Mouse (Mus musculus): ENCODE data around the gene Pebp1.
"Not testable (repeated sequence)": the region's sequence is repeated elsewhere in the genome, so short reads cannot be mapped to it uniquely, and the experiment has no call there.

Pebp1 gene

GRCm38 (mm10) chr5:117286831-117287822, at the start of gene Pebp1:
Gene Pebp1 (minus strand): TSS chr5:117287625.
- peak; percentile 93 for DNase-seq

- DNase-seq: no peak
Measured at GRCm38 (mm10) chr5:117330457-117330856, 43.0 kb upstream of the Pebp1 start.

GRCm38 (mm10) chr5:117326408-117326807, 39.0 kb upstream of the Pebp1 start:
- no peak for DNase-seq

GRCm38 (mm10) chr5:117323751-117324150, 36.3 kb upstream of the Pebp1 start:
- no peak for DNase-seq

GRCm38 (mm10) chr5:117318741-117319629, 31.6 kb upstream of the Pebp1 start, which contains the start of gene Vsig10:
Gene Vsig10 (plus strand): TSS chr5:117319083.
- peak; percentile 37 for DNase-seq

- no peak for DNase-seq
Measured at GRCm38 (mm10) chr5:117314587-117315428, 27.4 kb upstream of the Pebp1 start.

GRCm38 (mm10) chr5:117313909-117314308, 26.5 kb upstream of the Pebp1 start:
- no peak for DNase-seq

GRCm38 (mm10) chr5:117313420-117313819, 26.0 kb upstream of the Pebp1 start:
- no peak for DNase-seq

- DNase-seq: peak; percentile 63
Measured at GRCm38 (mm10) chr5:117307699-117308098, 20.3 kb upstream of the Pebp1 start.

- DNase-seq: no peak
Measured at GRCm38 (mm10) chr5:117306826-117307225, 19.4 kb upstream of the Pebp1 start.

GRCm38 (mm10) chr5:117305754-117306153, 18.3 kb upstream of the Pebp1 start:
- DNase-seq: no peak

- DNase-seq: peak; percentile 86
Measured at GRCm38 (mm10) chr5:117304947-117305346, 17.5 kb upstream of the Pebp1 start.

GRCm38 (mm10) chr5:117303691-117304579, 16.5 kb upstream of the Pebp1 start:
- no peak for DNase-seq

- DNase-seq: no peak
Measured at GRCm38 (mm10) chr5:117302899-117303298, 15.5 kb upstream of the Pebp1 start.

GRCm38 (mm10) chr5:117295011-117295410, 7.6 kb upstream of the Pebp1 start:
- no peak for DNase-seq

- DNase-seq: not testable (repeated sequence)
Measured at GRCm38 (mm10) chr5:117293776-117294175, 6.4 kb upstream of the Pebp1 start.

GRCm38 (mm10) chr5:117292547-117292946, 5.1 kb upstream of the Pebp1 start:
- DNase-seq: no peak

- no peak for DNase-seq
Measured at GRCm38 (mm10) chr5:117291312-117291711, 3.9 kb upstream of the Pebp1 start.

- no peak for DNase-seq
Measured at GRCm38 (mm10) chr5:117290081-117290480, 2.7 kb upstream of the Pebp1 start.

GRCm38 (mm10) chr5:117289646-117290045, 2.2 kb upstream of the Pebp1 start:
- no peak for DNase-seq

GRCm38 (mm10) chr5:117286286-117286685, 1.1 kb downstream of the Pebp1 start:
- no peak for DNase-seq

Data from right cerebral cortex, postnatal 4 days (tissue).